Mouse (Mus musculus) MEL (cell line): ENCODE data around the gene Srf.

Source experiments
- CHD1 ChIP-seq: IDR thresholded peaks from 2 replicates; pipeline ENCODE4 v1.6.1; 2012; ENCODE audit warnings: low read depth, mild to moderate bottlenecking, inconsistent platforms, low read length, improper control_type of control experiment
- CHD2 ChIP-seq: IDR thresholded peaks from 2 replicates; pipeline ENCODE4 v1.6.1; 2011; ENCODE audit warnings: low read length, improper control_type of control experiment
- CTCF ChIP-seq, 3 experiments: IDR thresholded peaks in 2 of 3; conservative IDR thresholded peaks in 1 of 3; 2 replicates each; pipeline ENCODE4 v1.5.1; 2011 to 2012; ENCODE audit warnings: low read length in 3 of 3, low read depth in 2 of 3, mild to moderate bottlenecking in 2 of 3, improper control_type of control experiment in 1 of 3, inconsistent platforms in 1 of 3, mixed read lengths in 1 of 3, moderate library complexity in 1 of 3; ENCODE audit not compliant: control insufficient read depth in 1 of 3, insufficient read depth in 1 of 3, poor library complexity in 1 of 3, severe bottlenecking in 1 of 3
- ELF1 ChIP-seq: IDR thresholded peaks from 2 replicates; pipeline ENCODE4 v1.6.1; 2014; ENCODE audit warnings: low read depth, mild to moderate bottlenecking, inconsistent platforms, low read length, improper control_type of control experiment, moderate library complexity
- GATA1 ChIP-seq: IDR thresholded peaks from 2 replicates; pipeline ENCODE4 v1.6.1; 2011; ENCODE audit warnings: low read depth, low read length, improper control_type of control experiment
- KAT2A ChIP-seq: conservative IDR thresholded peaks from 2 replicates; pipeline ENCODE4 v1.6.1; 2012; ENCODE audit warnings: low read depth, low read length, improper control_type of control experiment, inconsistent platforms
- MAZ ChIP-seq: IDR thresholded peaks from 2 replicates; pipeline ENCODE4 v1.6.1; 2012; ENCODE audit warnings: low read depth, mild to moderate bottlenecking, inconsistent platforms, low read length, improper control_type of control experiment
- MXI1 ChIP-seq: IDR thresholded peaks from 2 replicates; pipeline ENCODE4 v1.6.1; 2011; ENCODE audit warnings: mild to moderate bottlenecking, low read depth, low read length, improper control_type of control experiment
- POLR2A ChIP-seq, 2 experiments: IDR thresholded peaks; 2 replicates each; pipeline ENCODE4 v1.6.1; 2011 to 2012; ENCODE audit warnings: low read length in 2 of 2, mild to moderate bottlenecking in 2 of 2, control low read depth in 1 of 2, improper control_type of control experiment in 1 of 2, low read depth in 1 of 2, moderate library complexity in 1 of 2; ENCODE audit not compliant: control insufficient read depth in 1 of 2, insufficient read depth in 1 of 2, poor library complexity in 1 of 2
- POLR2AphosphoS5 ChIP-seq: IDR thresholded peaks from 2 replicates; pipeline ENCODE4 v1.6.1; 2012; ENCODE audit warnings: low read depth, borderline replicate concordance, mild to moderate bottlenecking, inconsistent platforms, low read length, moderate library complexity, mixed read lengths
- TAL1 ChIP-seq: IDR thresholded peaks from 2 replicates; pipeline ENCODE4 v1.6.1; 2012; ENCODE audit warnings: mild to moderate bottlenecking, inconsistent platforms, low read length, moderate library complexity, mixed read lengths
- USF2 ChIP-seq, 2 experiments: IDR thresholded peaks; 2 replicates each; pipeline ENCODE4 v1.6.1; 2011 to 2012; ENCODE audit warnings: improper control_type of control experiment in 2 of 2, low read length in 2 of 2, borderline replicate concordance in 1 of 2, inconsistent platforms in 1 of 2, low read depth in 1 of 2, mild to moderate bottlenecking in 1 of 2; ENCODE audit not compliant: insufficient read depth in 1 of 2

- TF ChIP-seq USF2 (IDR thresholded peaks at IDR 0.05; ENCODE audit: borderline replicate concordance in 1 of 2, insufficient read depth in 1 of 2, low read depth in 1 of 2, low read length in 2 of 2), result no peak
- TF ChIP-seq CHD2, result no peak
- TF ChIP-seq CTCF (IDR thresholded peaks at IDR 0.05 in 2 of 3, conservative IDR thresholded peaks at IDR 0.05 in 1 of 3; ENCODE audit: control insufficient read depth in 1 of 3, insufficient read depth in 1 of 3, low read depth in 2 of 3, low read length in 3 of 3, poor library complexity in 1 of 3, severe bottlenecking in 1 of 3), result no peak
- no peak for TF ChIP-seq POLR2A (IDR thresholded peaks at IDR 0.05; ENCODE audit: control insufficient read depth in 1 of 2, insufficient read depth in 1 of 2, low read depth in 1 of 2, low read length in 2 of 2, poor library complexity in 1 of 2)
- TF ChIP-seq KAT2A, result no peak
- no peak for TF ChIP-seq ELF1
- no peak for TF ChIP-seq TAL1
- no peak for TF ChIP-seq GATA1
- no peak for TF ChIP-seq MAZ
- no peak for TF ChIP-seq POLR2AphosphoS5
- no peak for TF ChIP-seq MXI1
- TF ChIP-seq CHD1, result no peak
Observed at GRCm38 (mm10) chr17:46578650-46579049, 22.7 kb upstream of the Srf start.
